Mouse (Mus musculus) forebrain, embryonic 15.5 days (tissue): ENCODE results near the gene Srp68. TPM values are rescaled to one million over a fixed set of nuclear protein-coding genes. Genes with fewer than 3 reads are reported as not detected.

Experiments used
- ATAC-seq: fragments of 200-750 bp; cut with Nextera tagmentation; replicated peaks from 2 replicates; pipeline ENCODE4 v1.8.0; 2017; ENCODE audit warnings: mild to moderate bottlenecking, moderate TSS enrichment, moderate library complexity
- H3K27ac ChIP-seq: fragments of 300-500 bp; sonication (generic); replicated peaks from 2 replicates; pipeline ENCODE4 v1.5.1; 2015; ENCODE audit warnings: mild to moderate bottlenecking, inconsistent platforms
- H3K27me3 ChIP-seq: fragments of 300-500 bp; sonication (generic); 2 replicates; pipeline ENCODE4 v1.6.1; 2015; ENCODE audit warnings: inconsistent platforms
- H3K36me3 ChIP-seq: fragments of 300-500 bp; sonication (generic); 2 replicates; pipeline ENCODE4 v1.6.1; 2015; ENCODE audit warnings: mild to moderate bottlenecking, inconsistent platforms
- H3K4me1 ChIP-seq: fragments of 300-500 bp; sonication (generic); 2 replicates; pipeline ENCODE4 v1.6.1; 2015; ENCODE audit warnings: inconsistent platforms
- H3K4me2 ChIP-seq: fragments of 300-500 bp; sonication (generic); replicated peaks from 2 replicates; pipeline ENCODE4 v1.6.1; 2015; ENCODE audit warnings: mild to moderate bottlenecking, inconsistent platforms
- H3K4me3 ChIP-seq: fragments of 300-500 bp; sonication (generic); 2 replicates; pipeline ENCODE4 v1.5.1; 2015; ENCODE audit warnings: mild to moderate bottlenecking, inconsistent platforms
- H3K9ac ChIP-seq: fragments of 300-500 bp; sonication (generic); replicated peaks from 2 replicates; pipeline ENCODE4 v1.6.1; 2015; ENCODE audit warnings: mild to moderate bottlenecking, inconsistent platforms
- H3K9me3 ChIP-seq: fragments of 300-500 bp; sonication (generic); 2 replicates; pipeline ENCODE4 v1.6.1; 2016; ENCODE audit warnings: inconsistent platforms
- WGBS: fragments of 180-500 bp; shearing (Covaris S2); methylation state at CpG from one replicate; pipeline ENCODE4 v1.1.7; 2015; ENCODE audit warnings: mixed read lengths; 5-methylcytosine and 5-hydroxymethylcytosine counted together
- polyA plus RNA-seq: library from polyadenylated mRNA; unstranded; fragments of >200 nt; fragmentation: Nextera tagmentation; extraction: Ambion mirVana; gene quantifications from 2 replicates; pipeline ENCODE4 v1.2.1, GENCODE M21; 2015

Gene Srp68
- polyA plus RNA-seq, 1 experiment from 2014 or later = 68.9 TPM

DNA sequence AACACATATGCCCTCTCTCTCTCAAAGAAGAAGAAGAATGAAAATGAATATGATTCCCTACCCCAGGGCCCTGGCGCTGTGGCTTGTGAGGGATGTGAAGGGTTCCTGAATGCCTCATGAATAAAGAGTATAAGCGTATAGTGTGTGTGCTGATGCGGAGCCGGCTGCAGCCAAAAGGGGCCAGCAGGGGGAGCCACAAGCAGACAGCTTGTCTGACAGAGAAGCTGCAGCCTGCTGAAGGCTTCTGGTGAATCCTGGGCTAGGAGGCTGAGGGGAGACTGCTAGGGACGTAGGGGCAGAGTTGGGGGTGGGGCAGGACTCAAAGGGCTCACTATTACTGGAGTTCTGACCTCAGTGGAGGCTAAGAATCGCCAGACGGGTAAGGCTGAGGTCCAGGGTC is 58.8 kb downstream of the Srp68 start:
- 81% methylated on average over 7 of the region's 7 CpGs for WGBS
- no peak overlapping the region for H3K9ac ChIP-seq
- no peak overlapping the region for H3K4me3 ChIP-seq
- H3K4me2 ChIP-seq = no peak overlapping the region
- no peaks in the 10 kb centered on the region for H3K9me3 ChIP-seq
- H3K27ac ChIP-seq = no peak overlapping the region
- no peak for ATAC-seq
- peaks cover 18% of the 10 kb centered on the region for H3K4me1 ChIP-seq
- no peaks in the 10 kb centered on the region for H3K27me3 ChIP-seq
- H3K36me3 ChIP-seq = no peaks in the 10 kb centered on the region

DNA sequence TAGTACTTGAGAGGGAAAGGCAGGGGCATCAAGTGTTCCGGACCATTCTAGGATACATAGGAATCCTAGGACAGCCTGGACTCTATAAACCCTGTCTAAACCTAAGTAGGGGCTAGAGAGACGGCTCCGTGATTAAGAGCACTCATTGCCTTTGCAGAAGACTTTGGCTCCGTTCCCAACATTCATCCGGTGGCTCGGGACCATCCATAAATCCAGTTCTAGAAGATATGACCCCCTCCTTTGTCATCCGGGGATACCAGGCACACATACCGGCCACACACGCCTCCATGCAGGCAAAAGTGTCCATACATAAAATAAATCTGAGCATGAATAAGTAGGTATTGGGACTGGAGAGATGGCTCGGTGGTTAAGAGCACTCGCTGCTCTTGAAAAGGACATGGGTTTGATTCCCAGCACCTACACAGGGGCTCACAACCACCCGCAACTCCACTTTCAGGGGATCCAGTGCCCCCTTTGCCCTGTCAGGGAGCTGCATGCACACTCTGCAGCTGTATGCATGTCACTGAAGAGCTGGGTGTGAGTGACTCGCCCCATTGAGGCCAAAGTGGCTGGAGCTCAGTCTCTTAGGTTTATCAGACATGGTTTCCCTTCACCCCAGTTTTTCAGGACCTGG is 60.0 kb downstream of the Srp68 start:
- 88% methylated on average over 13 of the region's 13 CpGs for WGBS

DNA sequence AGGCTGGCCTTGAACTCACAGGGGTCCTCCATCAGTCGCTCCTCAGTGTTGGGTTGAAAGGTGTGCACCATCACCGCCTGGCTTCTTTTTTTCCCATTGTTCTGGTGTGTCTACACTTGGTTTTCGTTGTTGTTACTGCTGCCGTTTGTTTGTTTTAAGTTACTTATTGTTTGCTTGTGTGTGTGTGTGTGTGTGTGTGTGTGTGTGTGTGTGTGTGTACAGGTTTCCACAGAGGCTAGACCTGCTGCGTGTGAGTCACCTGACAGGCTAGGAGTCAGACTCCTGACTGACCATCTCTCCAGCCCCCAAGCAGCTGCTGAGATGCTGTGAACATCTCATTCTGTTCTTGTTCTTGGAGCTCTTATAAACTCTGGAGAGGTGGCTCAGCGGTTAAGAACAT is 61.2 kb downstream of the Srp68 start:
- WGBS = 93% methylated on average over 6 of the region's 6 CpGs
- no peak overlapping the region for H3K4me2 ChIP-seq
- H3K4me3 ChIP-seq = no peak overlapping the region
- H3K27ac ChIP-seq = no peak overlapping the region
- H3K9ac ChIP-seq = no peak overlapping the region
- ATAC-seq = no peak
- H3K4me1 ChIP-seq = no peaks in the 10 kb centered on the region
- no peaks in the 10 kb centered on the region for H3K36me3 ChIP-seq
- H3K27me3 ChIP-seq = no peaks in the 10 kb centered on the region
- no peaks in the 10 kb centered on the region for H3K9me3 ChIP-seq

More for the DNA sequence above, 60.0 kb downstream of the Srp68 start:
- ATAC-seq = no peak
- Histone ChIP-seq H3K27ac (no peak overlapping the region), H3K4me1 (peaks cover 9% of the 10 kb centered on the region), H3K4me3 (no peak overlapping the region), H3K36me3 (no peaks in the 10 kb centered on the region), H3K9me3 (no peaks in the 10 kb centered on the region), H3K9ac (no peak overlapping the region), H3K4me2 (no peak overlapping the region), H3K27me3 (no peaks in the 10 kb centered on the region)

DNA sequence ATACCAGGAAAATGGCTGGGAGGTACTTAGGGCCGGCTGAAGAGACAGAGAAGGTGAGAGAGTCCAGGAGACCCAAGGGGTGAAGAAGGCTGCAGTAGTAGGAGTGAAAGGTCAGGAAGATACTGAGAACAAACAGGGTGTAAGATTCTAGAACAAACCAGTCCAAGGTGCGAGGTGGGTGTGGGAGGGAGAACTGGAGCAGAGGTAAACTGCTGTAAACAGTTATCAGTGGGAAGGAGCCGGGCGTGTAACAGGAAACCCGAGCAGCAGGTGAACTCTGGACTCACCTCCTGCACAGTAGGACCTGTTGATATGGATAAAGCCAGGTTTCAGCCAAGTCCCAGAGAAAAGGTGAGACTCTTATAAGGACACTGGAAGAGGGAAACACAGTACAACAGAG is 63.3 kb downstream of the Srp68 start:
- no peak for ATAC-seq

DNA sequence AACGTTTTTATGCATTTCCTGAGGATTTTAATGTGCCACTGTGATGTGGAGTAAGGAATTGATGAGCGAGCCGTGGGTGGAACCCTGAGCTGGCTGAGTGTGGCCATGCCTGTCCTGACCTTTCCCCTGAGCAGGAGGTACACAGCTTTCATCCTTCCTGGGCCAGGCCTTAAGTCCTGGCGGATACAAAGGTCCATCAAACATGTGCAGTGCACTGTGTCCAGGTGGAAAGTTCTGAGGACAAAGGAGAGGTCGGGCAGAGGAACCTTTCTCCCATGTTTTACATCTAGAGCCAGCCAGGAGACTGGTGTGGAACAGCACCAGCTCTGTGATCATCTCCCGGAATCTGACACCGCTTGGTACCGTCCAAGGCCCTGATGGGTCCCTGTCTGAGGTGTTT is 64.8 kb downstream of the Srp68 start:
- Histone ChIP-seq H3K27me3 (no peaks in the 10 kb centered on the region), H3K9me3 (no peaks in the 10 kb centered on the region), H3K4me2 (no peak overlapping the region), H3K4me1 (no peaks in the 10 kb centered on the region), H3K4me3 (no peak overlapping the region), H3K36me3 (peaks cover 22% of the 10 kb centered on the region), H3K27ac (no peak overlapping the region), H3K9ac (no peak overlapping the region)
- 81% methylated on average over 8 of the region's 8 CpGs for WGBS
- no peak for ATAC-seq

More for the DNA sequence above, 63.3 kb downstream of the Srp68 start:
- Histone ChIP-seq H3K36me3 (peaks cover 14% of the 10 kb centered on the region), H3K9ac (no peak overlapping the region), H3K4me3 (no peak overlapping the region), H3K9me3 (no peaks in the 10 kb centered on the region), H3K4me1 (no peaks in the 10 kb centered on the region), H3K27ac (no peak overlapping the region), H3K27me3 (no peaks in the 10 kb centered on the region), H3K4me2 (no peak overlapping the region)
- 76% methylated on average over 5 of the region's 5 CpGs for WGBS

DNA sequence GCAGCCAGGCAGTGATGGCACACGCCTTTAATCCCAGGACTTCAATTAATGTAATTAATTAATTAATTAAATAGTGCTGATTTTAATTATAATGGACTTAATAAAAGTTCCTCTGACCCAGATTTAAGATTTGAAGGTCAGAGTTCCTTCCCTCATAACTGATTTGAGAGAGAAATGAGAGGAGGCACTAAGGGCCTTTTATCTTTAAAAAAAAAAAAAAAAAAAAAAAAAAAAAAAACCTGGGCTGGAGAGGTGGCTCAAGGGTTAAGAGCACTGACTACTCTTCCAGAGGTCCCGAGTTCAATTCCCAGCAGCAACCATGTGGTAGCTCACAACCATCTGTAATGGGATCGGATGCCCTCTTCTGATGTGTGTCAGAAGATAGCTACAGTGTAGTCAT is 65.4 kb downstream of the Srp68 start:
- H3K4me2 ChIP-seq = no peak overlapping the region
- H3K4me3 ChIP-seq = no peak overlapping the region
- H3K27me3 ChIP-seq = no peaks in the 10 kb centered on the region
- 82% methylated on average over 3 of the region's 3 CpGs for WGBS
- no peaks in the 10 kb centered on the region for H3K4me1 ChIP-seq
- H3K27ac ChIP-seq = no peak overlapping the region
- no peak overlapping the region for H3K9ac ChIP-seq
- no peak for ATAC-seq
- H3K9me3 ChIP-seq = no peaks in the 10 kb centered on the region
- peaks cover 22% of the 10 kb centered on the region for H3K36me3 ChIP-seq

DNA sequence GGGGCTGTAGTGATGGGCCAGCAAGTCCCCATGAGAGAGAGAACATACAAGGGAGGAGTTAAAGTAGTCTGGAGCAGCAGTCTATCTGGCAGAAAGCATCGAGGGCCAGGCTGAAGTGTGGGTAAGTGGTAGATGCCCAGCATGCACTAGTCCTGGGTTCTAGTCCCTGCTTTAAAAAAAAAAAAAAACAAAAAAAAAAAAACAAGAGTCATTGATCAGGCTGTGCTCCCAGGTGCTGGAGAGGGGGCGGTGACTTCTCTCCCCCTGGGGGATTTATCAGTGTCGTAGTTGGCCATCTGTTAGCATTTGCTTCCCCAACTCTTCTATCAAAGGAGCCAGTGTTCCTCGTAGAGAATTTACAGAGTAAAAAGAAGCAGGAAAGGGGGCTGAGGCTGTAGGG is 67.3 kb downstream of the Srp68 start:
- no peak overlapping the region for H3K4me3 ChIP-seq
- H3K9ac ChIP-seq = no peak overlapping the region
- no peak overlapping the region for H3K4me2 ChIP-seq
- H3K36me3 ChIP-seq = peaks cover 22% of the 10 kb centered on the region
- no peak overlapping the region for H3K27ac ChIP-seq
- H3K4me1 ChIP-seq = no peaks in the 10 kb centered on the region
- ATAC-seq = no peak
- H3K27me3 ChIP-seq = no peaks in the 10 kb centered on the region
- WGBS = 82% methylated on average over 4 of the region's 4 CpGs
- no peaks in the 10 kb centered on the region for H3K9me3 ChIP-seq

DNA sequence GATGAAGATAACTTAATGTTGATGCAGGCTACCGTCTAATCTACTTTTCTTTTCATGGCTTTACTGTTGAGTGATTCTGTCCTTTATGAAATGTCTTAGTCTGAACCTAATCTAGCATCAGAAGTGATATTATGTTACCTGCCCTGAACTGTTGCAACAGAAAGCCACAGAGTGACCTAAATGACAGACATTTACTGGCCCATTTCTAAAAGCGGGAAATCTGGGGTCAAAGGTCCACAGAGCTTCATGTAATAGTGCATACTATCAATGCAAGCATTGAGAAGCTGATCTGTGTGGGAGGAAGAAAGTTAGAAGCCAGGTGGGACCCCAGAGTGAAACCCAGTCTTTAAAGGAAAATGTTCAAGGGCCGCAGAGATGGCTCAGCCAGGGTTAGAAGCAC is 70.9 kb downstream of the Srp68 start:
- ATAC-seq = no peak
- H3K9ac ChIP-seq = no peak overlapping the region
- no peak overlapping the region for H3K4me3 ChIP-seq
- peaks cover 22% of the 10 kb centered on the region for H3K36me3 ChIP-seq
- peaks cover 7% of the 10 kb centered on the region for H3K4me1 ChIP-seq
- H3K9me3 ChIP-seq = no peaks in the 10 kb centered on the region
- H3K27me3 ChIP-seq = no peaks in the 10 kb centered on the region
- H3K4me2 ChIP-seq = no peak overlapping the region
- 94% methylated on average over 3 of the region's 3 CpGs for WGBS
- H3K27ac ChIP-seq = no peak overlapping the region

DNA sequence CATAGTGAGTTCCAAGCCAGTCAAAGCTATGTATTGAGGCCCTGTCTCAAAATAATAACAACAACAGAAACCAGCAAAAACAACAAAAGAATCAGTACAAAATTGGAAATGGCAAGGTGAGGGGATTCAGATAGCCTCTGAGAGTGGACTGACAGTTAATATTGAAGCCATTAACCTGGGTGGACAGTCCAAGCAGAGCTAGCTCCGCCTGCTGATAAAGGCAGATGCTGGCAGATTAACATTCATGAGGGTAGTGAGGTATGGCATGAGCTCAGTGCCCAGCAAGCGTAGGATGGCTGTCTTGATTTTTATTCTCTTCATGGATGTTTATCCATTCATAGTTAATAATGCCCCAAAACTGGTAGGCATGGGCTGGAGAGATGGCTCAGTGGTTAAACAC is 72.9 kb downstream of the Srp68 start:
- Histone ChIP-seq H3K4me3 (no peak overlapping the region), H3K36me3 (peaks cover 11% of the 10 kb centered on the region), H3K27ac (no peak overlapping the region), H3K9me3 (no peaks in the 10 kb centered on the region), H3K9ac (no peak overlapping the region), H3K27me3 (no peaks in the 10 kb centered on the region), H3K4me2 (no peak overlapping the region), H3K4me1 (peaks cover 27% of the 10 kb centered on the region)
- ATAC-seq = no peak
- WGBS = 85% methylated on average over 2 of the region's 2 CpGs

DNA sequence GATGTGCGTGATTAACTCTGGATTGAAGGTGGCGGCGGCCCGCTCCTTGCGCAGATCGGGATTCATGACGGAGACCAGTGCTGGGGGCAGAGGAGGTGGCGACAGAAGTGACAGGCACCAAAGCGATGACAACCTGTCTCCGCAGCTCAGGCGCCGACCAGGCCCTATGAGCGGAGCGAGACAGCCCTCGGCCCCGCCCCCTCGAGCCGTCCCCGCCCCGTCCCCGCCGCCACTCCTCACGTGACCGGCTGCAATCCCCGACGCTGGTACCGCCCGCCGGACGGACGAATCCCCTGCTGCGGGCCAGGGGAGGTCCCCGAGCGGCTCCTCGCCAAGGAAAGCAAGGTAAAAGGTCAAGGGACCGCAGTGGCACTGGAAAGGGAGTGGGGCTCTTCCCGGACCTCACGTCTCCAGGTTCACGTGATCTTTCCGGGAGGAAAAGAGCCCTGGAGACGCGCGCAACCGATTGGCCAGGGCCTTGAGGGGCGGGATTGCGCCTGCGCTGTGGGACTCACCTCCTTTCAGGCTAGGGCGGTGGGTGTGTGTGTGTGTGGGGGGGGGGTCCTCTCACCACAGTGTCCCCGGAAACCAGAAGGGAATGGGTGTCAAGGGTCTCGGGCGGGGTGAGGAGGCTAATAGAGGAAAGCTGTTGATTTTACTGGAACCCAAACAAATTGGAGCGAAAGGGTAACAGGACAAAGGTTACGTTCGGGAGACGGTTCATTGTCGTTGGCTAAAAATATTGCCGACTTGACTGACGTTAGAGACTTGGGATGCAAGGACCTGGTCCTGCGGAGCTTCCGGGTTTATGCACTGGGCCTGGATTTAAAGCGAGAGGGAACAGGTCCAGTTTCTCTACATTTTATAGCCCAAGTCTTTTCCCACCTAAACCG is 75.1 kb downstream of the Srp68 start, which contains the start of the genes Ten1 and Acox1:
Gene Ten1, plus strand, starts transcription at position 217 of the 893 bp plus-strand sequence.
Gene Acox1, minus strand, starts transcription at position 407 of the 893 bp plus-strand sequence.
- peak within 1 kb of the TSS; percentile 64 for H3K4me2 ChIP-seq
- no peaks in the 10 kb centered on the region for H3K9me3 ChIP-seq
- peak within 1 kb of the TSS; percentile 91 for H3K9ac ChIP-seq
- H3K4me1 ChIP-seq = peaks cover 40% of the 10 kb centered on the region
- no peaks in the 10 kb centered on the region for H3K36me3 ChIP-seq
- ATAC-seq = peak; percentile 99
- WGBS = under 1% methylated on average over 61 of the region's 62 CpGs
- peak within 1 kb of the TSS; percentile 97 for H3K27ac ChIP-seq
- no peaks in the 10 kb centered on the region for H3K27me3 ChIP-seq
- peak within 1 kb of the TSS; percentile 84 for H3K4me3 ChIP-seq

DNA sequence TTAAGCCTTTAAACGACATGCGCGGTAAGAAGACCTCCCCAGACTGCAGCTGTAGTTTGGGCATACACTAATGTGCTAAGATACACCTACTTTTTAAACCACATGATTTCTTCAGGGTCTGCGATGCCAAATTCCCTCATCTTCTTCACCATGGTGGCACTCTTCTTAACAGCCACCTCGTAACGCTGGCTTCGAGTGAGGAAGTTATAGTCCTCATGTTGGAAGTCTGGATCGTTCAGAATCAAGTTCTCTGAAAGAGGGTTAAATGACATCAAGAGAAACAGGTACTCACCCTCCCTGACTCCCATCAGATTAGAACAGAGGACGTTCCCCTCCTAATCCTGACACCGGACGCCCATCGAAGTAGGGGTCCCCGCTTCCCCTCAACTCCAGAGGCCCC is 75.9 kb downstream of the Srp68 start:
- no peak; the same call in 1 of the 2 replicates for ATAC-seq
- Histone ChIP-seq H3K4me1 (peaks cover 40% of the 10 kb centered on the region), H3K4me3 (peak overlapping the region; percentile 84), H3K27ac (peak overlapping the region; percentile 97), H3K9ac (peak overlapping the region; percentile 91), H3K9me3 (no peaks in the 10 kb centered on the region), H3K36me3 (no peaks in the 10 kb centered on the region), H3K4me2 (peak overlapping the region; percentile 64), H3K27me3 (no peaks in the 10 kb centered on the region)
- WGBS = 24% methylated on average over 13 of the region's 13 CpGs

DNA sequence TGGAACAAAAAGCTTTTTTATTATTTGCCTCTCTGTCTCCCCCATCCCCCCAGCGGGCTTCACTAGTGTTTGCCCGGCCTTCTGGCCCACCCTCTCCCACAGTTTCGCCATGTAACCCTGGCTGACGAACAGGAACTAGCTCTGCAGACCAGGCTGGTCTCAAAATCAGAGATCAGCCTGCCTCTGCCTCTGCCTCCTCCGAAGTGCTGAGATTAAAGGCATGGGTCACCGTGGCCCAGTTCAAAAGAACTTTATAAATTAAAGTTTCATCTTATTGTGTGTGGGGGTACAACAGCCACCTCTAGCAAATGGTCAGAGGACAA is 76.5 kb downstream of the Srp68 start:
- no peak for ATAC-seq
- H3K36me3 ChIP-seq = no peaks in the 10 kb centered on the region
- H3K27ac ChIP-seq = no peak overlapping the region
- H3K4me2 ChIP-seq = peak overlapping the region; percentile 64
- no peak overlapping the region for H3K9ac ChIP-seq
- no peaks in the 10 kb centered on the region for H3K9me3 ChIP-seq
- H3K4me3 ChIP-seq = peak overlapping the region; percentile 84; the same call in 1 of the 2 replicates
- H3K27me3 ChIP-seq = no peaks in the 10 kb centered on the region
- 86% methylated on average over 6 of the region's 6 CpGs for whole genome bisulfite sequencing
- peaks cover 40% of the 10 kb centered on the region for H3K4me1 ChIP-seq
